Mouse (Mus musculus): Measurements from ENCODE around the gene Dnajb1. TPM values are rescaled to one million over a fixed set of nuclear protein-coding genes. Genes with fewer than 3 reads are reported as not detected.
A peak's percentile ranks its signal among the peaks of the same experiment; 100 is the strongest.
"Not testable (repeated sequence)": the region's sequence is repeated elsewhere in the genome, so short reads cannot be mapped to it uniquely, and the experiment has no call there.

The Dnajb1 gene
- polyA plus RNA-seq, 1 experiment from 2014 or later = 34.3 TPM

DNA sequence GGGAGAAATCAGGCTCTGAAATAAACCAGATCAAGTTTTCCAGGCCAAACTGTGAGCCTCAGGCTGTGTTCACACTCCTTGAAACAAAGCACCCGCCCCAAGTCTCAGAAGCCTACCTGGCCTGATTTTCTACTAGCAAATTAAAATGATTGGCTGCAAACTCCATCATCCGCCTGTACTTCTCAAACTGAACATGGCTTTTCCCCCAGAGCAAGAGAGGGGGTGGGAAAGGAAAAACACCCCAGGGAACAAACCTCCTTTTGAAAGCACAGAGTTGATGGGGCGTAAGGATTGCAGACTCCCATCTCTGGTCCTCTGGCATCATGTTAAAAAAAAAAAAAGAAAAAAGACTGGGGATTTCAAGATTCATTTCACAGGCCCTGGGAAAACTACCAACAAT lies 15.3 kb upstream of the Dnajb1 start:
- Histone ChIP-seq H3K9me3 (ENCODE audit: low read length) (no peaks in the 10 kb centered on the region), H3K27ac (ENCODE audit: low read length) (no peak overlapping the region), H3K4me1 (ENCODE audit: insufficient read depth, low read depth, low read length) (peaks cover 5% of the 10 kb centered on the region; the same call in 1 of the 2 replicates), H3K36me3 (ENCODE audit: insufficient read depth, low read length) (no peaks in the 10 kb centered on the region), H3K4me3 (ENCODE audit: low read depth, low read length) (no peak overlapping the region), H3K4me2 (replicated peaks; ENCODE audit: low read depth, low read length) (no peak overlapping the region; the same call in 1 of the 2 replicates), H3K27me3 (replicated peaks; ENCODE audit: insufficient read depth, low read length) (no peaks in the 10 kb centered on the region), H3K9ac (replicated peaks; ENCODE audit: low read depth) (no peak overlapping the region)
- ATAC-seq = no peak
- TF ChIP-seq CTCF (IDR thresholded peaks at IDR 0.05) (no peak), EP300 (IDR thresholded peaks at IDR 0.05) (no peak)
- DNase-seq (ENCODE audit: low spot score) = no peak
- 53% methylated on average over 3 of the region's 3 CpGs for WGBS

DNA sequence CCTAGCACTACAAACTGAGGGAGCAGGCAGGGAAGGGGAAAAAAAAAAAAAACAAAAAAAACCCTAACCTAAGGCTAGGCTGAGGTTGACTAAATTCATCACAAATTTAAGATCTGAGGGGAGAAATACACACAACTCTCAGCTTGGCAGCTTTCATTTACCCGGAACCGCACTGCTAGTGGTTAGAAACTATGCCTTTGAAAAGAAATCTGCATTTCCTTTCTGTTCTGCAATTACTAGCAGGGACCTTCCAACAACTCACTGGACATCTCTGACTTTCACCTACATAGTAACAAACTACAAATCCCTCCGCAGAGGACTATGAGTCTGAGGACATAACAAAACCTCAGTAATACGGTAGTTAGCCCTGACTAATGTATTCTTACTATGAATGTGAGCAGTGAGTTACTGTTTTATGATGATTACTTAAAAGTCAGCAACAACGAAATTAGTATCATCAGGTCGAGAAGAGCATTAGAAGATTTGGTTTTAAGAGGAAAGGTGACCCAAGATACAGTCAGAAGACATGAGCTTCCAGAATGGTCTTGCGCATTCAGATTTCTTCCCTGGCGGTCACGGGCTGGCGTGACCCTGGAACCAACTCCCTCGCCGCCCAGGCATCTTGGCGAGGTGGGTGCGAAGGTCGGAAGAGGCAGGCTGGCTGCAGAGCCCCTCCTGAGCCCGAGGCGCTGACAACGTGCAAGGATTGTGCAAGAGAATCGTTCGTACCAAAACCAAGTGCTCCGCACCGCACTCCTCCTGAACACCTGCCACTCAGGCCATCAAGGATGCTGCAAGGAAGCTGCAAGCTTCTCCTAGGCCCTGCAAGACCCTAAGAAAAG lies 14.4 kb upstream of the Dnajb1 start:
- TF ChIP-seq CTCF (IDR thresholded peaks at IDR 0.05) (no peak), EP300 (IDR thresholded peaks at IDR 0.05) (no peak)
- DNase-seq (ENCODE audit: low spot score) (no peak), ATAC-seq (peak; percentile 9)
- H3K4me1 ChIP-seq (ENCODE audit: insufficient read depth, low read depth, low read length) = peaks cover 5% of the 10 kb centered on the region; the same call in 1 of the 2 replicates
- H3K4me3 ChIP-seq (ENCODE audit: low read depth, low read length) = peak overlapping the region; percentile 64
- peak overlapping the region; percentile 88 for H3K4me2 ChIP-seq (replicated peaks; ENCODE audit: low read depth, low read length)
- H3K27me3 ChIP-seq (replicated peaks; ENCODE audit: insufficient read depth, low read length) = no peaks in the 10 kb centered on the region
- H3K36me3 ChIP-seq (ENCODE audit: insufficient read depth, low read length) = no peaks in the 10 kb centered on the region
- H3K9ac ChIP-seq (replicated peaks; ENCODE audit: low read depth) = peak overlapping the region; percentile 55
- WGBS = 3% methylated on average over 20 of the region's 22 CpGs
- peak overlapping the region; percentile 48; the same call in 1 of the 2 replicates for H3K27ac ChIP-seq (ENCODE audit: low read length)
- no peaks in the 10 kb centered on the region for H3K9me3 ChIP-seq (ENCODE audit: low read length)

DNA sequence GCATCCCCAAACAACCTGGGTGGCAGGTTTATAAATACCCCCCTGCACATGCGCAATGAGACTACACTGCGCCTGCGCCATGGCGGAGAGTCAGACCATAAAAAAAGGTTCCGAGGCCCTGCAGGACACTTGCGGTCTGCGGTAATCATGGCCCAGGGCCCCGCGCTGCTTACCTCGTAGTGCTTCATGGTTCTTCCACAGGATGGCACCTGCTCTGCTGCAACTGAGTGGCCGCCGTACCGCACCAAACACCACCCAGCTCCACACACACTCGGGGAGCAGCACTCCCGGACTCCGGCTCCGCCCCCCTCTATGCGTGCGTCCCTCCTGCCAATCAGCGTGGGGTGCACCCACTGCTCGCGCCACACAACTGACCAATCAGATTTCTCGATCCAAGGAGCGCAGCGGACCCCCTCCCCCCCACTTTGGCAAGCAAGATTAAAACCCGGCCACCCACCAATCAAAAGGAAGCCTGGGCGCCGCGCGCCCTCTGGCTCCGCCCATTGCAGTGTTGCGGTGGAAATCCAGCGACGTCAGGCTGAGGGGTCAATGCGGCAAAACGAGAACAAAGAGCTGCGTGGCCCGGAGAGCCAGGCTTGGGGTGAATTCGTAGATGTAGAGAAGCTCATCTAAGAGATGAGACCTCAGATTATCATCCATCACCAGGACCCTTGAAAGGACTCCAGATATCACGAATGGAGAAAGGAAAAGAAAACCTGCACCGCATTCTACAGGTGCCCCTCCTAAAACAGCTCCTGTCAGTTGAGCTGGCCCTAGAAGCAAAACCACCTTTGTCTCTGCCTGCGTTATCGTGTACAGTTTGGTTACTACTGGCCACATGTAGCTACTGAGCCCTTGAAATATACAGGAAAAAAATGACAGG lies 13.6 kb upstream of the Dnajb1 start:
- H3K9me3 ChIP-seq (ENCODE audit: low read length) = no peaks in the 10 kb centered on the region
- under 1% methylated on average over 42 of the region's 43 CpGs for WGBS
- TF ChIP-seq EP300 (IDR thresholded peaks at IDR 0.05) (no peak), CTCF (IDR thresholded peaks at IDR 0.05) (peak; percentile 33; the same call in 1 of the 2 replicates)
- peak overlapping the region; percentile 84 for H3K27ac ChIP-seq (ENCODE audit: low read length)
- H3K36me3 ChIP-seq (ENCODE audit: insufficient read depth, low read length) = no peaks in the 10 kb centered on the region
- H3K4me2 ChIP-seq (replicated peaks; ENCODE audit: low read depth, low read length) = peak overlapping the region; percentile 88
- peaks cover 5% of the 10 kb centered on the region; the same call in 1 of the 2 replicates for H3K4me1 ChIP-seq (ENCODE audit: insufficient read depth, low read depth, low read length)
- H3K9ac ChIP-seq (replicated peaks; ENCODE audit: low read depth) = peak overlapping the region; percentile 55
- no peaks in the 10 kb centered on the region for H3K27me3 ChIP-seq (replicated peaks; ENCODE audit: insufficient read depth, low read length)
- peak overlapping the region; percentile 64 for H3K4me3 ChIP-seq (ENCODE audit: low read depth, low read length)
- peak; percentile 99 for ATAC-seq
- peak; percentile 99 for DNase-seq (ENCODE audit: low spot score)

DNA sequence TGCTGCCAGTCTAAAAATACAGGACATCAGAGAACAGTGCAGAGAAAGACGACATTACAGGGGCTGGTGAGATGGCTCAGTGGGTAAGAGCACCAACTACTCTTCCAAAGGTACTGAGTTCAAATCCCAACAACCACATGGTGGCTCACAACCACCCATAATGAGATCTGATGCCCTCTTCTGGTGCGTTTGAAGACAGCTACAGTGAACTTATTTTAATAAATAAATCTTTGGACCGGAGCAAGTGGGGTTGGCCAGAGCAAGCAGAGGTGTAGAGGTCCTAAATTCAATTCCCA lies 13.0 kb upstream of the Dnajb1 start:
- Histone ChIP-seq H3K4me3 (ENCODE audit: low read depth, low read length) (peak overlapping the region; percentile 64; the same call in 1 of the 2 replicates), H3K4me2 (replicated peaks; ENCODE audit: low read depth, low read length) (peak overlapping the region; percentile 88), H3K27ac (ENCODE audit: low read length) (peak overlapping the region; percentile 84), H3K9ac (replicated peaks; ENCODE audit: low read depth) (peak overlapping the region; percentile 32; the same call in 1 of the 2 replicates)
- ATAC-seq; DNase-seq (ENCODE audit: low spot score); H3K4me1 ChIP-seq (ENCODE audit: insufficient read depth, low read depth, low read length); H3K27me3 ChIP-seq (replicated peaks; ENCODE audit: insufficient read depth, low read length); H3K36me3 ChIP-seq (ENCODE audit: insufficient read depth, low read length); H3K9me3 ChIP-seq (ENCODE audit: low read length): not testable (repeated sequence)
- 48% methylated on average over 3 of the region's 3 CpGs for WGBS
- peak; percentile 35 for TF ChIP-seq CTCF (IDR thresholded peaks at IDR 0.05)

DNA sequence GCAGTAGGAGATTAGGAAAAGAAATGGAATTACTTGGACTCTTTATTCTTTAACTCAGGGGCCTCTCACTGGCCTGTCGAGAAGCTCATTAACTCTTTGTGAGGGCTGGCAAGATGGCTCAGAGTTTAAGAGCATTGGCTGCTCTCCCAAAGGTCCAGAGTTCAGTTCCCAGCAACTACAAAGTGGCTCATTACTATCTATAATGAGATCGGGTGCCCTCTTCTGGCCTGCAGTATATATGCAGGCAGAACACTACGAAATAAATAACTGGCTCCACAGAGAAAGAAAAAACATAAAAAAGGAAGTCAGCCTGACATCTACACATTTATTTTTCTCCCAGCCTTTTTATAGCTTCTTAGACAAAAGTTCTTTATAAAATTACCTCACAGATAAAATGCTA lies 11.6 kb upstream of the Dnajb1 start:
- WGBS = 19% methylated on average over 3 of the region's 3 CpGs
- Histone ChIP-seq H3K36me3 (ENCODE audit: insufficient read depth, low read length) (no peaks in the 10 kb centered on the region), H3K4me3 (ENCODE audit: low read depth, low read length) (no peak overlapping the region), H3K9me3 (ENCODE audit: low read length) (no peaks in the 10 kb centered on the region), H3K4me1 (ENCODE audit: insufficient read depth, low read depth, low read length) (peaks cover 5% of the 10 kb centered on the region; the same call in 1 of the 2 replicates), H3K9ac (replicated peaks; ENCODE audit: low read depth) (no peak overlapping the region), H3K27me3 (replicated peaks; ENCODE audit: insufficient read depth, low read length) (no peaks in the 10 kb centered on the region), H3K4me2 (replicated peaks; ENCODE audit: low read depth, low read length) (no peak overlapping the region), H3K27ac (ENCODE audit: low read length) (no peak overlapping the region)
- no peak for ATAC-seq
- DNase-seq (ENCODE audit: low spot score) = peak; percentile 52
- TF ChIP-seq EP300 (IDR thresholded peaks at IDR 0.05) (no peak), CTCF (IDR thresholded peaks at IDR 0.05) (peak; percentile 63)

DNA sequence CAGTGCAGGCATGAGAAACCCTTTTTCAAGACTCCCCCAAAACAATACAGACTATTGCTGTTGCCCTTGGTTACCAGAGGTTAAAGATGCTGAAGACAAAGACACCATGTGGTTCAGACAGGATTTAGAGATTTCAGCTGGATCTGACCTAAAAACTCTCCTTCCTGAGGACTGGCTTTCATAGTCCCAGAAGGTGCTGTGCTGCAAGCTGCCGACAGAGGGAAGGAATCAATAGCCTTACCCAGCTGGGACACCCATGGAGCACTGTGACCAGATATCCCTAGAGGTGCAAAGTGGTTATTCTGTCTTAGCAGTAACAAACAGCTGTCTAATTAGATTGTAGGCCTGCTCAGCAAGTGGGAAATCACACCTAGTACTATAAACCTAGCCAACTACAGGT lies 9.8 kb upstream of the Dnajb1 start:
- no peaks in the 10 kb centered on the region for H3K27me3 ChIP-seq (replicated peaks; ENCODE audit: insufficient read depth, low read length)
- TF ChIP-seq EP300 (IDR thresholded peaks at IDR 0.05) (no peak), CTCF (IDR thresholded peaks at IDR 0.05) (peak; percentile 40)
- H3K4me3 ChIP-seq (ENCODE audit: low read depth, low read length) = no peak overlapping the region
- no peaks in the 10 kb centered on the region for H3K36me3 ChIP-seq (ENCODE audit: insufficient read depth, low read length)
- H3K4me1 ChIP-seq (ENCODE audit: insufficient read depth, low read depth, low read length) = no peaks in the 10 kb centered on the region
- no peak overlapping the region for H3K4me2 ChIP-seq (replicated peaks; ENCODE audit: low read depth, low read length)
- no peaks in the 10 kb centered on the region for H3K9me3 ChIP-seq (ENCODE audit: low read length)
- DNase-seq (ENCODE audit: low spot score) = no peak
- ATAC-seq = no peak
- no peak overlapping the region for H3K9ac ChIP-seq (replicated peaks; ENCODE audit: low read depth)
- no peak overlapping the region for H3K27ac ChIP-seq (ENCODE audit: low read length)
- 25% methylated on average over 1 of the region's 1 CpGs for WGBS

All from lung, postnatal 0 days (tissue).